Mouse (Mus musculus) heart, embryonic 15.5 days (tissue): ENCODE results near the gene Chst1. TPM values are rescaled to one million over a fixed set of nuclear protein-coding genes. Genes with fewer than 3 reads are reported as not detected.

ENCODE experiments used
- ATAC-seq: fragments of 200-750 bp; cut with Nextera tagmentation; replicated peaks from 2 replicates; pipeline ENCODE4 v1.8.0; 2017; ENCODE audit warnings: low read depth, moderate TSS enrichment; ENCODE audit not compliant: insufficient number of reproducible peaks, insufficient read depth, low FRiP score
- H3K27ac ChIP-seq: fragments of 300-500 bp; sonication (generic); 2 replicates; pipeline ENCODE4 v1.5.1; 2015; ENCODE audit warnings: mild to moderate bottlenecking, inconsistent platforms
- H3K27me3 ChIP-seq: fragments of 300-500 bp; sonication (generic); 2 replicates; pipeline ENCODE4 v1.6.1; 2015; ENCODE audit warnings: inconsistent platforms
- H3K36me3 ChIP-seq: fragments of 300-500 bp; sonication (generic); 2 replicates; pipeline ENCODE4 v1.6.1; 2015; ENCODE audit warnings: mild to moderate bottlenecking, inconsistent platforms
- H3K4me1 ChIP-seq: fragments of 300-500 bp; sonication (generic); replicated peaks from 2 replicates; pipeline ENCODE4 v1.6.1; 2015; ENCODE audit warnings: inconsistent platforms
- H3K4me2 ChIP-seq: fragments of 300-500 bp; sonication (generic); 2 replicates; pipeline ENCODE4 v1.6.1; 2015; ENCODE audit warnings: inconsistent platforms, mild to moderate bottlenecking, moderate library complexity
- H3K4me3 ChIP-seq: fragments of 300-500 bp; sonication (generic); 2 replicates; pipeline ENCODE4 v1.5.1; 2015; ENCODE audit warnings: mild to moderate bottlenecking, inconsistent platforms
- H3K9ac ChIP-seq: fragments of 300-500 bp; sonication (generic); 2 replicates; pipeline ENCODE4 v1.6.1; 2015; ENCODE audit warnings: mild to moderate bottlenecking, inconsistent platforms
- H3K9me3 ChIP-seq: fragments of 300-500 bp; sonication (generic); replicated peaks from 2 replicates; pipeline ENCODE4 v1.6.1; 2016; ENCODE audit warnings: inconsistent platforms
- WGBS: fragments of 180-500 bp; shearing (Covaris S2); methylation state at CpG from one replicate; pipeline ENCODE4 v1.1.7; 2015; ENCODE audit warnings: mixed read lengths; 5-methylcytosine and 5-hydroxymethylcytosine counted together
- polyA plus RNA-seq: library from polyadenylated mRNA; unstranded; fragments of >200 nt; fragmentation: Nextera tagmentation; extraction: Ambion mirVana; gene quantifications from 2 replicates; pipeline ENCODE4 v1.2.1, GENCODE M21; 2015

The Chst1 gene
- 1.9 and 4.0 TPM in 2 replicates for polyA plus RNA-seq

- no peak within 1 kb of the TSS for H3K27ac ChIP-seq
- no peaks in the 10 kb centered on the region for H3K9me3 ChIP-seq
- WGBS: under 1% methylated on average over 67 of the region's 82 CpGs
- H3K4me1 ChIP-seq: peaks cover 9% of the 10 kb centered on the region
- H3K36me3 ChIP-seq: no peaks in the 10 kb centered on the region
- peak within 1 kb of the TSS; percentile 65 for H3K4me3 ChIP-seq
- H3K4me2 ChIP-seq: peak within 1 kb of the TSS; percentile 99
- ATAC-seq: peak; percentile 35; the same call in 1 of the 2 replicates
- peak within 1 kb of the TSS; percentile 49 for H3K9ac ChIP-seq
- peaks cover 73% of the 10 kb centered on the region for H3K27me3 ChIP-seq
These were observed at the start of gene Chst1 for GRCm38 (mm10) chr2:92599487-92600347. Gene Chst1 (plus strand): TSS chr2:92599707.

- ATAC-seq: no peak
- peaks cover 2% of the 10 kb centered on the region; the same call in 1 of the 2 replicates for H3K4me1 ChIP-seq
- H3K27ac ChIP-seq: no peak overlapping the region
- no peaks in the 10 kb centered on the region for H3K27me3 ChIP-seq
- no peaks in the 10 kb centered on the region for H3K9me3 ChIP-seq
- no peak overlapping the region for H3K9ac ChIP-seq
- H3K36me3 ChIP-seq: no peaks in the 10 kb centered on the region
- no peak overlapping the region for H3K4me2 ChIP-seq
- H3K4me3 ChIP-seq: no peak overlapping the region
- WGBS: 23% methylated on average over 2 of the region's 2 CpGs
These were observed 49.5 kb upstream of the Chst1 start for GRCm38 (mm10) chr2:92550051-92550450.

DNA sequence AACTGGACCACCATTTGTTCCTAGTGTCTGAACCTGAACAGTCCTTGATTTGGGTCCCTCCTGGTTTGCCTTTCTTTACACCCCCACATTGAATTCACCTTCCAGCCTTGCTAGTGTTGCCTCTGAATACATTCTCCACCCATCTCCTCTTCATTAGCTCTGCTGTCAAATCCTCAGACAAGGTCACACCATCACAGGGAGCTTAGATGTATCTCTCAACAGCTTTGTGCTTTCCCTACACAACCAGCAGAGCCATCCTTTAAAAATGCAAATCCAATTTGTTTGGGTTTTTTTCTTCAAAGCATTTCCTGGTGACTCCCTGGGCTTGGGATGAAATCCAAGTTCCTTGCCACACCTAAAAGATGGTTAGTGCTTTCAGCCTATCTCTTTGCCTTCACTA, 45.0 kb upstream of the Chst1 start:
- ATAC-seq: no peak
- Histone ChIP-seq H3K9me3 (no peaks in the 10 kb centered on the region), H3K4me1 (peaks cover 4% of the 10 kb centered on the region; the same call in 1 of the 2 replicates), H3K9ac (no peak overlapping the region), H3K27me3 (no peaks in the 10 kb centered on the region), H3K4me2 (no peak overlapping the region), H3K27ac (no peak overlapping the region), H3K36me3 (no peaks in the 10 kb centered on the region), H3K4me3 (no peak overlapping the region)

DNA sequence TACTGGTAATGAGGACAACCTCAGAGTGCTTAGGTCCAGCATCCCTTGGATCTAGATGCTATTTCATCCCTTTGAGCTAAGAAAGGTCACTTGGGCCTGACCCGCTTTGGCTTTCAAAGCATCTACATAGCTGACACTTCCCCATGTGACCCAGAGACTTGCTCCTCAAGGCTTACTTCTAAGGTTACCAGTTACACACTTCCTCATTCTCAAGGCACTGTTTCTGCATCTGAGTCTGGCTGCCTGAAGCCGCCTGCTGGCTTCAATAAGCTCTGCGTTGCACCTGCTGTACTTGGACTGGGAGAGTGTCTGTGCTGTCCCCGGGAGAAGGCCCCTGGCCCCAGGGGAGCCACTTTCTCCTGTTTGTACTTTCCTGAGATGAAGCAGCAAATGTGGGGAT, 36.6 kb upstream of the Chst1 start:
- H3K4me3 ChIP-seq: no peak overlapping the region
- WGBS: 54% methylated on average over 4 of the region's 4 CpGs
- ATAC-seq: no peak

GRCm38 (mm10) chr2:92570623-92571022, 28.9 kb upstream of the Chst1 start:
- Histone ChIP-seq H3K4me1 (no peaks in the 10 kb centered on the region), H3K4me3 (no peak overlapping the region), H3K27ac (no peak overlapping the region), H3K27me3 (peaks cover 3% of the 10 kb centered on the region; the same call in 1 of the 2 replicates), H3K9ac (no peak overlapping the region), H3K9me3 (no peaks in the 10 kb centered on the region), H3K4me2 (no peak overlapping the region), H3K36me3 (no peaks in the 10 kb centered on the region)
- 72% methylated on average over 6 of the region's 6 CpGs for WGBS
- no peak for ATAC-seq

More for the DNA sequence above, 36.6 kb upstream of the Chst1 start:
- no peaks in the 10 kb centered on the region for H3K4me1 ChIP-seq
- no peak overlapping the region for H3K27ac ChIP-seq
- H3K36me3 ChIP-seq: no peaks in the 10 kb centered on the region
- no peaks in the 10 kb centered on the region for H3K27me3 ChIP-seq
- no peak overlapping the region for H3K9ac ChIP-seq
- H3K9me3 ChIP-seq: no peaks in the 10 kb centered on the region; the same call in 1 of the 2 replicates
- H3K4me2 ChIP-seq: no peak overlapping the region

DNA sequence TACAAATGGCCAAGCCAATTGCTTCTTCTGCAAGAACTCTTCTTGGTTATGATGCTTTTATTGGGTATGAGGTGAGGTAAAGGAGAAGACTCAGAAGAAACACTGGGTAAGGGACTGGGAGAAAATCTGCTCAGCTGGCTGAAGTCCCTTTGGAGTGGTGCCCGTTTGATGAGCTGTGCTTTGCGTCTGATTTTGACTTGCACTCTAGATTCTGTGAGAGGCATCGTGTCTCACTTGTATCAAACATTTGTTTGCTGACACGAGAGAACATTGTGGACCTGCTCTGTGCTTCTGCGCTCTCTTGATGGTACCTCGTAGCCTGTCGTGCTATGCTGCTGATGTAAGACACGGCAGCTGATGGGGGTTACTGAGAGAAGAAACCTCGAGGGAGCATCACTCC, 21.7 kb upstream of the Chst1 start:
- H3K4me3 ChIP-seq: no peak overlapping the region
- no peak overlapping the region for H3K27ac ChIP-seq
- WGBS: 59% methylated on average over 9 of the region's 9 CpGs

GRCm38 (mm10) chr2:92581302-92581701, 18.2 kb upstream of the Chst1 start:
- ATAC-seq: no peak
- Histone ChIP-seq H3K9ac (no peak overlapping the region), H3K27me3 (no peaks in the 10 kb centered on the region), H3K4me1 (no peaks in the 10 kb centered on the region), H3K27ac (no peak overlapping the region), H3K9me3 (no peaks in the 10 kb centered on the region), H3K4me2 (no peak overlapping the region), H3K36me3 (no peaks in the 10 kb centered on the region), H3K4me3 (no peak overlapping the region)
- WGBS: 81% methylated on average over 7 of the region's 7 CpGs

More for the DNA sequence above, 21.7 kb upstream of the Chst1 start:
- no peak for ATAC-seq
- no peaks in the 10 kb centered on the region for H3K36me3 ChIP-seq
- H3K9me3 ChIP-seq: no peaks in the 10 kb centered on the region
- no peaks in the 10 kb centered on the region for H3K27me3 ChIP-seq
- no peak overlapping the region for H3K4me2 ChIP-seq
- H3K4me1 ChIP-seq: no peaks in the 10 kb centered on the region
- no peak overlapping the region for H3K9ac ChIP-seq

DNA sequence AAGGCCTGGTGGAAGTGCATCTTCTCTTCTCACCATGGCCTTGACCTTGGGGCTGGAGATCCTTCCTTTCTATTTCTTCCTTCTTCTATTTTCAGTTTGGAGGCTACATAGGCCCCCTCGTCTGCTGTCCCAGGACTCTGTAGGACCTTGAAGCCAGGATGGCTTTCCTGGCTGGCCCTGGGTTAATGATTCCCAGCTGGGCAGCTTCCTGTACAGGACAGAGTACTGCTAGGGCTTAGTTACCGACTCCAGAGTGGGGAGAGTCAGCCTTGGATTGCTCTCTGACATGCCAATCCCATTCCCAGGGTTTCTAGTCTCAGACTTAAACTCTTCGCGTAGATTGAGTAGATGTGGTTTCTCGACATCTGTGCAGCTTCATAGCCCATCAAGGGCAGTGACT, 16.9 kb upstream of the Chst1 start:
- Histone ChIP-seq H3K4me3 (no peak overlapping the region), H3K27me3 (no peaks in the 10 kb centered on the region), H3K9ac (no peak overlapping the region), H3K27ac (no peak overlapping the region), H3K4me2 (no peak overlapping the region), H3K36me3 (no peaks in the 10 kb centered on the region), H3K4me1 (no peaks in the 10 kb centered on the region), H3K9me3 (no peaks in the 10 kb centered on the region)
- no peak for ATAC-seq
- 75% methylated on average over 5 of the region's 5 CpGs for WGBS

- no peak overlapping the region for H3K27ac ChIP-seq
- WGBS: 80% methylated on average over 2 of the region's 2 CpGs
- no peaks in the 10 kb centered on the region for H3K36me3 ChIP-seq
- ATAC-seq: no peak
- H3K9ac ChIP-seq: no peak overlapping the region
- no peaks in the 10 kb centered on the region for H3K27me3 ChIP-seq
- no peak overlapping the region for H3K4me2 ChIP-seq
- H3K9me3 ChIP-seq: no peaks in the 10 kb centered on the region
- no peaks in the 10 kb centered on the region for H3K4me1 ChIP-seq
- H3K4me3 ChIP-seq: no peak overlapping the region
These were observed 11.7 kb upstream of the Chst1 start for GRCm38 (mm10) chr2:92587806-92588205.

- no peak for ATAC-seq
- Histone ChIP-seq H3K27ac (no peak overlapping the region), H3K27me3 (peaks cover 32% of the 10 kb centered on the region), H3K4me3 (no peak overlapping the region), H3K9me3 (no peaks in the 10 kb centered on the region), H3K9ac (no peak overlapping the region), H3K36me3 (no peaks in the 10 kb centered on the region), H3K4me1 (peaks cover 4% of the 10 kb centered on the region), H3K4me2 (no peak overlapping the region)
- WGBS: 49% methylated on average over 11 of the region's 11 CpGs
These were observed 4.4 kb upstream of the Chst1 start for GRCm38 (mm10) chr2:92594929-92595730.

- Histone ChIP-seq H3K9ac (no peak overlapping the region), H3K4me3 (no peak overlapping the region), H3K9me3 (no peaks in the 10 kb centered on the region), H3K27me3 (peaks cover 54% of the 10 kb centered on the region), H3K36me3 (no peaks in the 10 kb centered on the region), H3K4me2 (no peak overlapping the region), H3K27ac (no peak overlapping the region), H3K4me1 (peaks cover 9% of the 10 kb centered on the region)
- WGBS: 20% methylated on average over 7 of the region's 7 CpGs
- no peak for ATAC-seq
These were observed 2.2 kb upstream of the Chst1 start for GRCm38 (mm10) chr2:92597291-92597690.
